Mouse (Mus musculus) G1E (cell line): ENCODE data around the gene Ablim1.

Experiments used
- CTCF ChIP-seq: IDR thresholded peaks from 2 replicates; pipeline ENCODE4 v1.5.1; 2012; ENCODE audit warnings: low read depth, low read length, inconsistent platforms, mixed read lengths
- GATA1 ChIP-seq: IDR thresholded peaks from 2 replicates; pipeline ENCODE4 v1.6.1; 2012; ENCODE audit warnings: borderline replicate concordance, low read length, inconsistent platforms, mixed read lengths
- GATA2 ChIP-seq: IDR thresholded peaks from 2 replicates; pipeline ENCODE4 v1.6.1; 2012; ENCODE audit warnings: low read depth, low read length, inconsistent platforms, borderline replicate concordance
- POLR2AphosphoS5 ChIP-seq: IDR thresholded peaks from 2 replicates; pipeline ENCODE4 v1.6.1; 2012; ENCODE audit warnings: low read depth, low read length, inconsistent platforms; ENCODE audit not compliant: insufficient replicate concordance
- TAL1 ChIP-seq: conservative IDR thresholded peaks from 2 replicates; pipeline ENCODE4 v1.6.1; 2012; ENCODE audit warnings: low read depth, low read length, inconsistent platforms, mixed read lengths

DNA sequence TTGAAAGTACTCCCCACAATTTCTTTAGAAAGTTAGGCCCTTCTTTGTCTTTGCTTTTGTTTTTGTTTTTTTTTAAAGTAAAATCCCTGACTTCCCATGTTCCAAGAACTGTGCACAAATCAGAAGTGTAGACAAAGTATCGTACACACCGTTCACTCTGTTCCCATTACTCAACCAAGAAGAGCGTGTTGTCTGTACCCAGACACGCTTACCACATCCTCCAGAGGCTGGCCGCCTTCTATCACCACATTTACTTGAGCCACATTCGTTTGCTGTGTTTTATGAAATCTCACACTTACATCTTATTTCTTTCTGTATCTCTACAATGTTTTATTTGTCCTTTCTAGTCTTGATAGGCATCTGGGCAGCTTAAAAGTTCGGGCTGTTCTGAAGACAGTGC, 219.4 kb downstream of the Ablim1 start:
- no peak for TF ChIP-seq CTCF
- no peak for TF ChIP-seq TAL1
- no peak for TF ChIP-seq GATA1
- no peak for TF ChIP-seq POLR2AphosphoS5
- no peak for TF ChIP-seq GATA2
